Mouse (Mus musculus) gastrocnemius, postnatal 4 days (tissue): Measurements from ENCODE around the gene Sema3a. TPM values are rescaled to one million over a fixed set of nuclear protein-coding genes. Genes with fewer than 3 reads are reported as not detected.
A peak's percentile ranks its signal among the peaks of the same experiment; 100 is the strongest.
"Not testable (repeated sequence)": the region's sequence is repeated elsewhere in the genome, so short reads cannot be mapped to it uniquely, and the experiment has no call there.

ENCODE experiments used
- DNase-seq, 2 experiments: peaks; one replicate each; pipeline ENCODE4 v3.0.0; 2021 to 2022; ENCODE audit warnings: low spot score in 2 of 2, mixed read lengths in 2 of 2
- total RNA-seq, 2 experiments: library from RNA; stranded (reverse); gene quantifications; 2 replicates each; pipeline ENCODE4 v1.2.3; 2021

Sema3a gene
- total RNA-seq, 2 experiments from 2014 or later: 19.7 to 20.3 TPM

- no peak for DNase-seq
These were observed 404.0 kb downstream of the Sema3a start for GRCm38 (mm10) chr5:13529226-13529625.

- peak in 1 of 2 experiments; percentile 43 for DNase-seq
These were observed 422.4 kb downstream of the Sema3a start for GRCm38 (mm10) chr5:13547472-13548209.

- DNase-seq: no peak
These were observed 423.0 kb downstream of the Sema3a start for GRCm38 (mm10) chr5:13548210-13548554.

- DNase-seq: no peak
These were observed 423.9 kb downstream of the Sema3a start for GRCm38 (mm10) chr5:13549080-13549479.

- no peak for DNase-seq
These were observed 425.7 kb downstream of the Sema3a start for GRCm38 (mm10) chr5:13550953-13551352.

- no peak for DNase-seq
These were observed 432.0 kb downstream of the Sema3a start for GRCm38 (mm10) chr5:13557257-13557656.

- no peak for DNase-seq
These were observed 448.7 kb downstream of the Sema3a start for GRCm38 (mm10) chr5:13573867-13574266.

GRCm38 (mm10) chr5:13579123-13579522 is 453.9 kb downstream of the Sema3a start:
- DNase-seq: no peak

GRCm38 (mm10) chr5:13585559-13586207 is 460.5 kb downstream of the Sema3a start:
- no peak for DNase-seq

GRCm38 (mm10) chr5:13594422-13594821 is 469.2 kb downstream of the Sema3a start:
- DNase-seq: no peak

GRCm38 (mm10) chr5:13611631-13612030 is 486.4 kb downstream of the Sema3a start:
- no peak for DNase-seq

GRCm38 (mm10) chr5:13612088-13612487 is 486.9 kb downstream of the Sema3a start:
- no peak for DNase-seq

- not testable (repeated sequence) for DNase-seq
These were observed 489.4 kb downstream of the Sema3a start for GRCm38 (mm10) chr5:13614575-13614974.

- no peak for DNase-seq
These were observed 490.7 kb downstream of the Sema3a start for GRCm38 (mm10) chr5:13615907-13616306.

- no peak for DNase-seq
These were observed 497.4 kb downstream of the Sema3a start for GRCm38 (mm10) chr5:13622578-13622977.

- DNase-seq: no peak
These were observed 499.5 kb downstream of the Sema3a start for GRCm38 (mm10) chr5:13624754-13625153.

- DNase-seq: no peak
These were observed 500.9 kb downstream of the Sema3a start for GRCm38 (mm10) chr5:13626093-13626492.

- DNase-seq: peak; percentile 57 to 77
These were observed 503.5 kb downstream of the Sema3a start for GRCm38 (mm10) chr5:13628606-13629311.

GRCm38 (mm10) chr5:13629916-13630315 is 504.7 kb downstream of the Sema3a start:
- DNase-seq: no peak

- no peak for DNase-seq
These were observed 505.5 kb downstream of the Sema3a start for GRCm38 (mm10) chr5:13630692-13631091.

- DNase-seq: no peak
These were observed 511.0 kb downstream of the Sema3a start for GRCm38 (mm10) chr5:13636237-13636636.
